Mouse (Mus musculus) E14TG2a.4 (cell line): Measurements from ENCODE around the gene Tpp1.

ENCODE experiments used
- H3K27me3 ChIP-seq: 2 replicates; pipeline ENCODE4 v1.6.1; 2014; ENCODE audit warnings: low read length, control low read depth; ENCODE audit not compliant: insufficient read depth
- H3K36me3 ChIP-seq: 2 replicates; pipeline ENCODE4 v1.6.1; 2014; ENCODE audit warnings: low read length, control low read depth; ENCODE audit not compliant: insufficient read depth
- H3K4me1 ChIP-seq: replicated peaks from 2 replicates; pipeline ENCODE4 v1.6.1; 2014; ENCODE audit warnings: low read depth, low read length, control low read depth
- H3K4me3 ChIP-seq: replicated peaks from 2 replicates; pipeline ENCODE4 v1.5.1; 2014; ENCODE audit warnings: mild to moderate bottlenecking, low read length
- H3K9me3 ChIP-seq: 2 replicates; pipeline ENCODE4 v1.6.1; 2014; ENCODE audit warnings: low read length, control low read depth
- CTCF ChIP-seq: conservative IDR thresholded peaks from 2 replicates; pipeline ENCODE4 v1.5.1; 2014; ENCODE audit warnings: low read length
- NANOG ChIP-seq: IDR thresholded peaks from 2 replicates; pipeline ENCODE4 v1.6.1; 2014; ENCODE audit warnings: borderline replicate concordance, low read length, mixed read lengths
- POU5F1 ChIP-seq: IDR thresholded peaks from 2 replicates; pipeline ENCODE4 v1.6.1; 2014; ENCODE audit warnings: low read length, borderline replicate concordance

Gene Tpp1

GRCm38 (mm10) chr7:105784556-105784955 lies 32.5 kb upstream of the Tpp1 start:
- Histone ChIP-seq H3K27me3 (peaks cover 93% of the 10 kb centered on the region), H3K9me3 (0 out of 2 replicates have a peak, but pooled peaks cover 3% of the 10 kb centered on the region), H3K4me3 (no peak overlapping the region), H3K4me1 (peaks cover 5% of the 10 kb centered on the region), H3K36me3 (no peaks in the 10 kb centered on the region)
- no peak for TF ChIP-seq NANOG
- TF ChIP-seq CTCF, result no peak
- TF ChIP-seq POU5F1, result no peak

DNA sequence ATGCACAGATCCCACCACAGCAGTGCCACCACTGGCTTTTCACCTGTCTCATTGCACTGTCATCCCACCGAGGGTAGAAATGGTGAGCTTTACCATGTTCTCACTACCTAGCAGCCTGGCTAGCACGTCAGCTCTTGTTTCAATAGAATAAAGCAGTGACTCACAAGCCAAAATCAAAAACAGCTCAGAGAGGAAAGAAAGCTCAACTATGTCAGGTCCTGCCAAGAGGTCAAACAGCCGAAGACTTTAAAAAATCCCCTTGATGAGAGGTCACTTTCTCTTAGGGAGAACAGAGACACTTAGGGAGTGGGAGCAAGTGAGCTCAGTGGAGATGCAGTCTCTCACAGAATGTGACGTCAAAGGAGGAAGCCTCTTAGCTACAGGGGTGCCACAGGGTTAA lies 31.8 kb upstream of the Tpp1 start:
- Histone ChIP-seq H3K4me3 (no peak overlapping the region), H3K4me1 (peaks cover 5% of the 10 kb centered on the region), H3K27me3 (peaks cover 90% of the 10 kb centered on the region), H3K36me3 (no peaks in the 10 kb centered on the region), H3K9me3 (0 out of 2 replicates have a peak, but pooled peaks cover 3% of the 10 kb centered on the region)
- no peak for TF ChIP-seq CTCF
- no peak for TF ChIP-seq NANOG
- TF ChIP-seq POU5F1, result no peak

DNA sequence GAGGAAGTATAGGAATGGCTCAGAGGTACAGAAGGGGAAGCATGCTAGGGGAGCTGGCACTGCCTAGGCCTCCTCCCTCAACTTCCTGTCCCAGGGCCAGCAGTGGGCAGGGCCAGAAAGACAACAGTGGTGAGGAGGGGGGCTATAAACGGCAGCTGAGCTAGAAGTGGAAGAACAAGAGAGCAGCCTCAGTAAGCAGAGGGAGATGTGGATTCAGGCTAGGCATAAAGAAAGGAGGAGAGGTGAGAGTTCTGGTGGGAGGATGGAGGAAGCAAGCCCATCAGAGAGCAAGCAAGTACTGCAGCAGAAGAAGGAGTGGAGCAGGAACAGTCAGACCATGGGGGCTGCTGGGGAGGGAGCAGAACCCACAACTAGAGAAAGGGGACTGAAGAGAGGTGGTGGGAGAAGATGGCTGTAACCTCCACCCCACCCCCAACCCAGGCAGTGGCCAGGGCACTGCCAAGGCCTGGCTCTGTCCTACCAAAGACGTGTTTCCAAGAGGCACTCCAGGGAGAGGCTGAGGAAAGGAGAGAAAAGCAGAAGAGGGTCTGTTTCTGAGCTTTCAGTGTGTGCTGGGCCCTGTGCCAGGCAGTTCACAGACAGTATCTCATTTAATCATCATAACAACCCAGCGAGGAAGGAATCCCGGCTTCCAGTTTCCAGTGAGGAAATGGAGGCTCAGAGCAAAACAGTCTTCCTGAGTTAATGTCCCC lies 26.7 kb upstream of the Tpp1 start:
- Histone ChIP-seq H3K27me3 (peaks cover 71% of the 10 kb centered on the region), H3K9me3 (no peaks in the 10 kb centered on the region), H3K4me3 (no peak overlapping the region), H3K36me3 (no peaks in the 10 kb centered on the region), H3K4me1 (no peaks in the 10 kb centered on the region)
- TF ChIP-seq POU5F1, result no peak
- no peak for TF ChIP-seq CTCF
- TF ChIP-seq NANOG, result no peak

GRCm38 (mm10) chr7:105777797-105778552 lies 25.9 kb upstream of the Tpp1 start:
- no peaks in the 10 kb centered on the region for H3K9me3 ChIP-seq
- TF ChIP-seq POU5F1 (no peak), CTCF (no peak), NANOG (no peak)
- H3K27me3 ChIP-seq, result peaks cover 70% of the 10 kb centered on the region
- no peaks in the 10 kb centered on the region for H3K4me1 ChIP-seq
- no peaks in the 10 kb centered on the region for H3K36me3 ChIP-seq
- no peak overlapping the region for H3K4me3 ChIP-seq

DNA sequence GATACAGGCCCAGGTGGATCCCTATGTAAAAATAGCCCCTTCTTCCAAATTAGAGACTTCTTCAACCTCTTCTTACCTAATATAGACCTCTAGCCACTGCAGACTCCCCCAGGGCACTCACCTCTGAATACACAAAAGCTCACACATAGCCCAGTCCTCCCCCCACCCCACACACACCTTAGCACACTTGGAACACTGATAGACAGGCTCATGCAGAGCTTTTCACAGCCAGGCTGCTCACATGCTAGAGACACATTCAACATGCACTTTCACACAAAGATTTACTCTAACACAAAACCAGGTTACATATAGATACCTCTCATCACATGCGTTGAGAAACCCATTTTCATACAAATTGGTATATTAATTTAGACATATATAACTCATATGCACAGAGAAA lies 25.3 kb upstream of the Tpp1 start:
- Histone ChIP-seq H3K36me3 (no peaks in the 10 kb centered on the region), H3K27me3 (peaks cover 70% of the 10 kb centered on the region), H3K4me3 (no peak overlapping the region), H3K9me3 (no peaks in the 10 kb centered on the region), H3K4me1 (peaks cover 5% of the 10 kb centered on the region; the same call in 1 of the 2 replicates)
- TF ChIP-seq POU5F1, result no peak
- TF ChIP-seq NANOG, result no peak

DNA sequence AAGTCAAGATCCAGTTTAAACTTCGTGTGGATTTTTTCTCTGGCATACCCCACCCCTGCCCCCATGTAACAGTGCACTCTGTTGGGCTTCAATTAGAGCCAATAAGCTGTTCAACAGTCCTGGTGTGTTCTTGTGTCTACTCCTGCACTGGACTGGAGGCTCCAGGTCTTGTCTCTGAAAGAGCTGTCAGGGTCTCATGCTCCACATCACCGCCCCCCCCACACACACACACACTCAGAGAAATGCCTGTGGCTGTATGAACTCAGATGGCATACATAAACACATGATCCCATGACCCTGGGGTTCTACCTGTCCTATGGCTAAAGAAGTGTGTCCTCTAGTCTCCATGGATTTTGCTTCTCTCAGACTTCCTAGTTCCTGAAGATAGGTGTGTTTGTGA lies 24.0 kb upstream of the Tpp1 start:
- Histone ChIP-seq H3K36me3 (no peaks in the 10 kb centered on the region), H3K9me3 (no peaks in the 10 kb centered on the region), H3K27me3 (peaks cover 70% of the 10 kb centered on the region), H3K4me1 (peaks cover 5% of the 10 kb centered on the region; the same call in 1 of the 2 replicates), H3K4me3 (no peak overlapping the region)
- TF ChIP-seq NANOG, result no peak

DNA sequence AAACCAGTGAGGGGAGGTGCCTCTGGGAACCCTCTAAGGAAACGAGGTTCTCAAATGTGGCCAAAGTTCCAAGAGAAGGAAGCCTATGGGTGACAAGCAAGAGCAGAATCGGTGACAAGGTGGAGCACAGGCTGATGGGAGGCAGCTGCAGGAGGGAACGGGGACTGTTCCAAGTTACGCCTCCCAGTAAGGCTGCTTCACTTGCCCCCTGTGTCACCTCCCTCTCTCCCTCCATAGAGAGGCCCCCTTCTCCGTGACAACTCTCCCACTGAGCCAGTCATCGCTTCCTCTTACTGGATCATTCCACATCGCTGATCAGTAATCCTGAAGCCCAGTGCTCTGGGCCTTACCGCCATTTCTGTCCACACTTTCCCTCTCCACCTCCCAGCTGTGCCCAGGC lies 22.6 kb upstream of the Tpp1 start:
- H3K4me3 ChIP-seq, result no peak overlapping the region
- H3K36me3 ChIP-seq, result no peaks in the 10 kb centered on the region
- H3K27me3 ChIP-seq, result peaks cover 70% of the 10 kb centered on the region
- peaks cover 5% of the 10 kb centered on the region; the same call in 1 of the 2 replicates for H3K4me1 ChIP-seq
- H3K9me3 ChIP-seq, result no peaks in the 10 kb centered on the region
- no peak for TF ChIP-seq POU5F1
- TF ChIP-seq CTCF, result no peak
- TF ChIP-seq NANOG, result no peak

DNA sequence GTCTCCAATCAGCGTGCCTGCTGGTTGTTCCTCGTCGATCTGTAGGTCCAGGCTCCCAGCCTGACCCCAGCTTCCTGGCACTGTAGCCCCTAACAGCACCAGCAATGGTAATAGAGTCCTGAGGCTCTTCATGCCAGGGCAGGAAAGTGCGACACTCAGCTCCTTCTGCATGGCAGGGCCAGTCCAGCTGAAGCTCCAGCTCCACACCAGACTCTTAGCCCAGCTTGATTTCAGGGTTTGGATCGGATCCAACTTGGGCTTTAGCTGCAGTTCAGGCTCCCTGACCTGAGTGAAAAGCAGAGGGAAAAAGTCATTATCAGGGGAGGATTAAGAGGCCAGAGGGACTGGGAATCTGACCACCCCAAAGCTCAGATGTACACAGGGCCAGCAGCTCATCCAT lies 21.0 kb upstream of the Tpp1 start:
- peaks cover 5% of the 10 kb centered on the region; the same call in 1 of the 2 replicates for H3K4me1 ChIP-seq
- no peak overlapping the region for H3K4me3 ChIP-seq
- TF ChIP-seq CTCF (no peak), NANOG (no peak), POU5F1 (no peak)
- H3K9me3 ChIP-seq, result no peaks in the 10 kb centered on the region
- H3K27me3 ChIP-seq, result peaks cover 67% of the 10 kb centered on the region
- H3K36me3 ChIP-seq, result no peaks in the 10 kb centered on the region

GRCm38 (mm10) chr7:105772331-105772730 lies 20.3 kb upstream of the Tpp1 start:
- Histone ChIP-seq H3K27me3 (peaks cover 70% of the 10 kb centered on the region), H3K36me3 (no peaks in the 10 kb centered on the region), H3K9me3 (no peaks in the 10 kb centered on the region), H3K4me1 (peaks cover 5% of the 10 kb centered on the region; the same call in 1 of the 2 replicates), H3K4me3 (no peak overlapping the region)
- TF ChIP-seq NANOG, result no peak
- no peak for TF ChIP-seq POU5F1
- TF ChIP-seq CTCF, result no peak
